12 mouse cellular contexts compared by ENCODE assay signal in the genomic region with DNA sequence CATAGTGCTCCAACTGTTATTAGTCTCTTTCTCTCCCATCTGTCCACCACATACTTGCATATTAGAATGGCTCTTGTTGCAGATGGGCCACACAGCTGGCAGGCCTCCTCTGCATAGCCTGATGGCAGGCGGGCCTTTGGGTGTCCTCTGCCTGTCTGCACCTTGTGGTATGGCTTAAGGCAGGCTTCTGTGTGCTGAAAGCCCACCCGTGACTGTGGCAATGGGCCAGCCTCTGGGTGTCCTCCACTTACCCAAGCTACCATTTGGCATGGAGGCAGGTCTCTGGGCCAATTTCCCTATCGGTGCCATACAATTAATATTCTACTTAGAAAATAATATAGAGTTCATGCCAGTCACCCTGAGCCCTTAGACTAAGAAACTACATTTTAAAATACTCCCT.
"Had no signal": no experiment of that assay in that cellular context is flagged by ENCODE, and none has a peak within 500 bp of the region (broad histone marks: within the 10 kb centered on the region; RNA-seq: fewer than 3 reads in every experiment).

No protein-coding gene starts in this region.

- DNase-seq: retina, postnatal 1 day; right cerebral cortex, adult 18-20 months; right cerebral cortex, postnatal 14 days; right cerebral cortex, postnatal 25 days; right cerebral cortex, postnatal 4 days; spleen, adult 18-20 months; thymus, adult 18-20 months; thymus, adult 2 months; thymus, postnatal 14 days; thymus, postnatal 25 days; thymus, postnatal 36 days; thymus, postnatal 4 days had no signal
